Mouse (Mus musculus) kidney, adult 18-20 months (tissue): ENCODE data around the gene Mdga1.

ENCODE experiments used
- DNase-seq: peaks from one replicate; pipeline ENCODE4 v3.0.0; 2021

Gene Mdga1

DNA sequence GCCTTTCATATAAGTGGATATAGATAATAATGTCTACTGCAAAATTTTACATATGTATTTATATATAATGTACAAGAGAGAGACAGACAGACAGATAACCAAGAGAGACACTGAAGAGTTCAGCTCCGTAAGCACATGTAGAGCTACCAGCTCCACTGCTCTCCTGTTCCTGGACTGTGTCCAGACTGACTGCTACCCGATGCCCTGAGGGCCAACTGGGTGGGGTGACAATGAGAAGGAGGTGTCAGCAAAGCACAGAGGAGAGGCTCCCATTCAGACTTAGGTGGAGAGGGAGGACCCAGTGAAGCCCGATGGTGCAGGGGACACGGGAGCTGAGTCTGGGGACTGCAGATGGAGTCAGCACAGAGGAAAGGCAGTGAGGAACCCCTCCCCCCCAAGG is 9.1 kb upstream of the Mdga1 start:
- no peak for DNase-seq

- DNase-seq, result peak; percentile 86
Observed at GRCm38 (mm10) chr17:29975731-29976130, 5.8 kb upstream of the Mdga1 start.

DNA sequence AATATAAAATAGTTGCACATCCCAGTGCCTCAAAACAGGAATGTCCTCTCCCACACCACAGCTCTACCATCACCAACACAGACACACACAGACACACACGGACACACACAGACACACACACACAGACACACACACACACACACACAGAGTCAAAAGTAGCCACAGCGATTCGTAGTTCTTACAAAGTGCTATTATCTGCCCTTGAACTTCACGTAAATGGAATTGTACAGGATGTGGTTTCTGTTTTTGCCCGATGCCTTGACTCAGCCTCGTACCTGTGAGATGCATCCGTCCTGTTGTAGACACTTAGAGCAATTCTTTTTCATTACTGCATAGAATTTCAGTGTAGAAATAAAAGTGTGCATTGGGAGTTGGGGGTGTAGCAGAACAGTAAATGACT is 3.3 kb upstream of the Mdga1 start:
- no peak for DNase-seq

GRCm38 (mm10) chr17:29971761-29972432 is 2.0 kb upstream of the Mdga1 start:
- no peak for DNase-seq

GRCm38 (mm10) chr17:29965506-29965905 is 4.4 kb downstream of the Mdga1 start:
- no peak for DNase-seq

DNA sequence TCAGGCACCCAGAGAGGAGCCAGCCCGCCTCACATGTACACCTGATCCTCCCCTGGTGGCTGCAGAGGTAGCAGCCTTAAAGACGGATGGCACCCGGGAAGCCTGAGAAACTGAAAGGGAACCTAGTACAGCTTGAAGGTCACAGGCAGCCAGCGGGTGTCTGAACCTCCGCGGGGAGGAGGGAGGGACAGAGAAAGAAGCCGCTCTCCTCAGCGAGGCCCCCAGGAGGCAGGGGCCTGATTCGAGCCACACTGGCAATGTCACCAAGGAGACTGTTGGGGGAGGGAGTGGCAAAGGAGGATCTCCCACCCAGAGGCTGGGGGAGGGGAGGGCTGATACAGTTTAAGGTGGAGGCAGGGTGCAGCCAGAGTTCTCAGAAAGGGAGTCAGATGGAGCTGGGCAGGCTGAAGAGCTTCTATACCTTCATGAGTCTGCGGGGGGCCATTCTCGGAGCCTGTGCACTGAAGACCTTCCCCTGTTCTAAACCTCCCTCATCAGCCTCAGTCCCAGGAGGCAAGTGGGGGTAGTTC is 6.1 kb downstream of the Mdga1 start:
- peak; percentile 25 for DNase-seq

GRCm38 (mm10) chr17:29955880-29956279 is 14.0 kb downstream of the Mdga1 start:
- no peak for DNase-seq

DNA sequence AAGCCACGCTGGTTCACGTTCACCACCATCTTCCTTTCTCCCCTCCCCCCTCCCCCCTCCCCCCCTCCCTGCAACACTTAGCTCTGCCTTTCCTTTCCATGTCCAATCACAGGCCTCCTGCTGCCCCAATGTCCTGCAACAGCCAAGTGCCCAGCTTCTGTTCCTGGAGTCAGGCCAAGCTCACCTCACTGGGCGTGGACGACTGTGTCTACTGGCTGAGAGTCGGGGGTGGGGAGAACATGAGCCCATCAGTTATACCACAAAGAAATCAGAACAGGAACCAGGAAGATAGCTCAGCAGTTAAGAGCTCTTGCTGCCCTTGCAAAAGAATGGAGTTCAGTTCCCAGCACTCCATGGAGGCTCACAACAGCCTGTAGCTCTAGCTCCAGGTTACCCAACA is 15.6 kb downstream of the Mdga1 start:
- no peak for DNase-seq

DNA sequence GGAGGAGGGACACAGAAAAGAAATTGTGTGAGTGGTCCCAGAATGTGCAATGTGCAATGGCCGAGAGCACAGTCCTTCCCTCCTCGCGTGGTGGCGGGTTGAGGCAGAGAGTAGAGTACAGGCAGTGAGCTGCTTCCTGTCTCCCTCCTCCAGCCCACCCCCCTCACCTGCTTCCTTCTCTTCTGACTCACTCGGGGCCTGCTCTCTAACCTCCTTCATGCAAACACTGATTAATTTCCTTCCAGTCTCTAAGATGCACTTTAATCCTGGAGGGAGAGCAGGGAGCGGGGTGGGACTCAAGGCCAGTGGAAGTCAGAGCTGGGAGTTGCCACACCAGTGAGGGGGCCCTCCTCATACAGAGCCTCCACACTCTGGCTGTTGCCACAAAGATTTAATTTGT is 18.8 kb downstream of the Mdga1 start:
- DNase-seq, result no peak

DNA sequence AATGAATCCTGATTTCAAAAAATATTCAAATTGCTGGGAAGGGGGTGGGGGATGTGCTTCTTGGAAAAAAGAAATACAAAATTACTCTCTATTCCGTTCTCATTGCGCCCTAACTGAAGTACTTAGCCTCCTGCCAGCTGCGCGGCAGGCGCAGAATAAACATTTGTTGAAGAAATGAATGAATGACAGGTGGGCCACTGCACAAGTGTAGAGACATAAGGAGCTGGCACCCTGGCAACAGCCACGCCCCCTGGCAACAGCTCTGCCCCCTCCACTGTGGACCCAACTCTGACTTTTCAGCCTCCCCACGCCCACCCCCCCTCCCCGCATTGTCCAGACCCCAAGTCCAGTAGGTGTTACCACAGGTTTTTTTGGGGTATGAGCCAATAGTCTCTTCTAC is 19.3 kb downstream of the Mdga1 start:
- no peak for DNase-seq

GRCm38 (mm10) chr17:29947271-29947714 is 22.6 kb downstream of the Mdga1 start:
- DNase-seq, result no peak

- no peak for DNase-seq
Observed at GRCm38 (mm10) chr17:29944376-29944775, 25.5 kb downstream of the Mdga1 start.

- DNase-seq, result no peak
Observed at GRCm38 (mm10) chr17:29939011-29939410, 30.9 kb downstream of the Mdga1 start.

DNA sequence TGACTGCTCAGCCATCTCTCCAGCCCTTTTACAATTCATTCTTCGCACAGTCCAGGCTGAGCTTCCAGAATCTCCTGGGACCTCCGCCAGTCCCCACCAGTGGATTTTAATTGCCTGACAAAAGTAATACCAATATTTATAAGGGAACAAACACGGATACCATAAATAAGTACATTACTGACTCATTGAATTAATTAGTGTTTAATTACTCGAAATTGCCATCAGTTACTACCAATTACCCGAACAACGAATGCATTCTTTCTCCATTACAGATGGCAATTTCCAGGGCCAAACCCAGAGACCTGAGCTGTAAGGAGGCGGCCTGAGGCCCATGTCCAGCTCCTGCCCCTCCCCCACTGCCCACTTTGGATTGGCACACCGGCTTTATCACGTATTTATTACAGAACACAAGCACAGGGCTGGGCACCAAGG is 32.5 kb downstream of the Mdga1 start:
- DNase-seq, result no peak

DNA sequence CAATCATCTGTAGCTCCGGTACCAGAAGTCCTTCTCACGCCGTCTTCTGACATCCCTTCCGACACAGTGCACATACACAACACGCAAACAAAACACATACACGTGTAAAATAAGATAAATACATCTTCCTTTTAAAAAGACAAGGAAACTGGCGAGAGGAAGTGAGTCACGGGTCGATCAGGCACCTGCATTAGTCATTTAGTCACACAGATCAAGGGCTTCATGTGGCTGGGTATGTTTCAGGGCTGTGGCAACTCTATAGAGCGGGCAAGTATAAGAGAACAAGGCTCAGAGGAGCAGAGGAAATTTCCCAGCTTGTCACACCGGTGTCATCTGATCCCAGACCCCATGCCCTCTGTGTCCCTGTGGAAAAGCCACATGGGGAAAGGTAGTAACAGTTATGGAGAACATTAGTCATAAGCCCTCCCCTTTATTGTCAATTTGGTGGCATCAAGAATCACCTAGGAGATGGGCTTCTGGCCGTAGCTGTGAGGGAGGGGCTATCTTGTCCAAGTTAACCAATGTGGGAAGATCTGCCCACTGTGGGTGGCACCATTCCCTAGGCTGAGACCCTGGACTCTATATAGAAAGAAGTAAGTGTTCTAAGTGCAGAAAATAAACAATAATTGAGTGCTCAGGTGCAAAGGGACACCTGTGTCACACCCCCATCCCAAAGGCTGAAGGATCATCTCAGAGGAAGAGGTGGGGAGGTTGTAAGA is 35.6 kb downstream of the Mdga1 start:
- no peak for DNase-seq

- no peak for DNase-seq
Observed at GRCm38 (mm10) chr17:29932753-29933152, 37.1 kb downstream of the Mdga1 start.

- DNase-seq, result no peak
Observed at GRCm38 (mm10) chr17:29931224-29931945, 38.5 kb downstream of the Mdga1 start.

- peak; percentile 77 for DNase-seq
Observed at GRCm38 (mm10) chr17:29928751-29929237, 41.1 kb downstream of the Mdga1 start.

DNA sequence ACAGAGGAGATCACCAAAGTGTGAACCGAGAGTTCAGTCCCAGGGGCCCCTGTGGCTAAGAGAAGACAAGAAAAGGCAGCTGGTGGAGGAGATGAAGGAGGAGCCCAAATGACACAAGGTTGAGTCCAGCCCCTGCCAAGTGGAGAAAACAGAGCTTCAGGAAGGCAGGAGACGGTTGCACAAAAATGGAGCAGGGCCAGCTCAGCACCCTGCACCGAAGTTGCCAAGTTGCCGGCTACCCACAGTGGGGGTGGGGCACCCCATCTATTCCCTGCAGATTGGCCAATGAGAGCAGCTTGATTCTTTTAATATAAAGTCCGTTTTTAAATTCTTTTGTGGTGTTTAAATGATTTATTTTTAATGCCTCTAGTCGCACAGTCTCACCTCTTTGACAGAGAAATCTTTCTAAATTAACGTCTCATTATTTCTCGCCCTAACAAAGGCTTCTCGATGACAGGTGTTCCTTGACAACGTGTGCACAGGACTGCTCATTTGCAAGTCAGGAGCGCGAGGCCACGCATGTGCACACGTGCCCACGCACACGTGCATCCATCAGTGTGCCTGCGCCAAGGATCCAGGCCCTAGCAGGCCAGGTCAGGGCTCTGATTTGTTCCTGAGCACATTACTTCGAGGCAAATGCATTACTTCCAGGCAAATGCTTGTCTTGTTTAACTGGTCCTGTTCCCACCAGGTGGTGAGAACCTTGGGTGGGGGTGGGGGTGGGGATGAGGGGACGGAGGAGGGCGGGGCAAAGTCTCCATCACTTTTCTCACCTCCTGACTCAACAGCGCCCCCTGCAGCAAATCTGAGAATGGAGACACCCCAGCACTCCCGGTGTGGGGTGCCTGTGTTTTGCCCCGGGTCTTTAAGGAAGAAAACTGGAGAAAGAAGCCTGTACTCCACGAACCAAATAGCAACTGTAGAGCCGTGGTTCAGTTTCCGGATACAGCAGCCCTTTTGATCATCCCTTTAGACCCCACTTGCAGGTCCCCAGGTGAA is 44.0 kb downstream of the Mdga1 start:
- no peak for DNase-seq

- DNase-seq, result no peak
Observed at GRCm38 (mm10) chr17:29920089-29920488, 49.8 kb downstream of the Mdga1 start.

DNA sequence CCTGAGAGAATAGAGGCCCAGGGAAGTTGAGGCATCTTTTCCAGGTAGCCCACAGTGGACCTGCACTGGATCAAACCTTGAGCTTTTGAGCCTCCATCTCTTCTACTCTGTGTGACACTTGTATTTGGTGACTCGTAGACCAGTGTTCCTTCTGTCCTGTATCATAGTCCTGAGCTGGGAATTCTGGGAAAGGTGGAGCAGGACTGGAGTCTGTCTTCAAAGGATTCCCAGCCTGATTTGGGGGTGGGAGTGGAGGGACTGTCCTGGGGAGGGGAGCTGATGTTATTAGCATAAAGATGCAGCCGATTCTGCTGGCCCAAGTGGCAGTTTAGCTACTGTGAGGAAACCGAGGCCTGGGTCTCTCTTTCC is 50.4 kb downstream of the Mdga1 start:
- no peak for DNase-seq
